Mouse (Mus musculus) adrenal gland, adult 8-10 months (tissue): ENCODE measurements at regions not wholly inside any gene's neighbourhood (a gene's known extent, or its start where the extent isn't known, plus 50 kb on each side); places are given as distances from the start of the nearest gene placed in this dataset.
A peak's percentile ranks its signal among the peaks of the same experiment; 100 is the strongest.

ENCODE experiments used
- DNase-seq: peaks from one replicate; pipeline ENCODE4 v3.0.0; 2022

DNA sequence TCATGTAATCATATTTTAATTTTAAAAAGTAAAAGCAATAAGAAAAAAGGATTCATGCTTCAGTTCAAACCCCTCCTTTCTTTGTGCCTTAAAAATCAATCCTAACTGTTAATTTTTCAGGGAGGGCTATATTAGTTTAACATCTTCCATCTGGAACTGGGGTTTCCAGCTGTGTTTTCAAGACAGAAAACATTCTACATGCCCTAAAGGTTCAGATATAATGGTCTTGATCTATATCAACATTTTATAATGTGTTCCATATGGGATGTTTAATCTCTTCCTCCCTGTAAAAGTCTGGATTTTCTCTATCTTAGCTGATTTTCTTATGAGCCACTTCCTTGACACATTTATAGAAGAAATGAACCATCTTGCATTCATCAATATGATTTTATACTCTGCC is 205.9 kb upstream of the Grm7 start:
- DNase-seq = no peak

DNA sequence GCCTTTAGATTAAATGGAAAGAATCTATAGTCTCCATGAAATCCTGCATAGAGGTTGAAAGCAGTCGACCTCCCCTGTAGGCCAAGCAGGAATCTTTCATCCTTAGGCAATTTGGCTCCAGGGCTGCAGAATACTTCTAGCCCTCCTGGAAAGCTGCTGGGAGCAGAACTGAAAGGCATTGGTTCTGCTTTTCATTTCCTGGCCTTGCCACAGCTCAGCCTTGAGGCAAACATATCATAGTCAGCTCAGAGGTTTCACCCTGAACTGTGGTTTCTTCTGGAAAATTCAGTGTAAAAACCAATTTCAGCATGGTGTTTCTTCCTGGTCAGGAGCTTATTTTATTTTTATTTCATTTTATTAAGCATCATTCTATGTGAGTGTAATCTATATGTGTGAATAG is 182.0 kb upstream of the Grm7 start:
- DNase-seq = no peak

DNA sequence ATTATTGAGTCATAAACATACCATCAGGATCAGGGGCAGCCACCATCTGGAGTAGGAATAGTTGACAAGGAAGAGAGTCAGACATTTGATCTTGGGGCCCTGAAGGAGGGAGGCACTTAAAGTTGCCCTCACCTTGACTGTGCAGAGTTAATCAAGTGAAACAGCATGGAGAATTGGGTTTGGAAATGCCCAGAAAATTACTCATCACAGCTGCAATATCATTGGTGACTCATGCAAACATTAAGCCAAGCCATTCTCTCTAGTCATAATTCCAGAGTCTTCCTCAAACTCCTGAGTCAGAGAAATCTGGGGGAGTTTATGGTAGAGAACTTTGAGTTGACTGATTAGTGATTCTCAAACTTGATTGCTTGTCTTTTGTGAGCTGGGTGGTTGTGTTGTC is 177.7 kb upstream of the Grm7 start:
- peak; percentile 29 for DNase-seq

DNA sequence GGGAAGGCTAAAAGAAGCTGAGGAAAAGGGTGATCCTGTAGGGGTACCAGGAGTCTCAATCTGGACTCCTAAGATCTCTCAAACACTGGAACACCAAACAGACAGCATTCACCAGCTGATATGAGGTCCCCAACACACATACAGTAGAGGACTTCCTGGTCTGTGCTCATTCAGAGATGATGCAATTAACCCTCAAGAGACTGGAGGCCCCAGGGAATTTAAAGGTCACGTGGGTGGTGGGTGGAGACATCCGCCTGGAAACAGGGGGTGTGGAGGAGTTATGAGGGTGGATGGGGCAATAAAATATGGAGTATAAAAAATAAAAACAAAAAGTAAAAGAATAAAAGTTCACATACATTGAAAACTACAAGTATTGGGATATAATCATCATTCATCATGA is 139.5 kb upstream of the Grm7 start:
- no peak for DNase-seq

DNA sequence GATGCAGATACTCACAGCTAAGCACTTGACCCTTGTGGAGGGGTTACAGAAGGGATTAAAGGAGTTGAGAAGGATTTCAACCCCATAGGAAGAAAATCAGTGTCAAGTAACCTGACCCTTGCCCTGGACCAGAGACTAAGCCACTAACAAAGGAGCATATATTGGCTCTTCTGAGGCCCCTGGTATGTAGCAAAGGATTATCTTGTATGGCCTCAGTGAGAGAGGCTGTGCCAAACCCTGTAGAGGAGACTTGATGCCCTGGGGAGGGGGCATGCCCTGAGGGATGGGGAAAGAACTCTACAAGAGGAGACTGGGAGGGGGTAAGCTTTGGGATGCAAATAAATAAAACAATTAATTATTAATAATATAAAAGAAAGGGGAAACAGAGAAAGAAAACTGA is 134.9 kb upstream of the Grm7 start:
- no peak for DNase-seq

DNA sequence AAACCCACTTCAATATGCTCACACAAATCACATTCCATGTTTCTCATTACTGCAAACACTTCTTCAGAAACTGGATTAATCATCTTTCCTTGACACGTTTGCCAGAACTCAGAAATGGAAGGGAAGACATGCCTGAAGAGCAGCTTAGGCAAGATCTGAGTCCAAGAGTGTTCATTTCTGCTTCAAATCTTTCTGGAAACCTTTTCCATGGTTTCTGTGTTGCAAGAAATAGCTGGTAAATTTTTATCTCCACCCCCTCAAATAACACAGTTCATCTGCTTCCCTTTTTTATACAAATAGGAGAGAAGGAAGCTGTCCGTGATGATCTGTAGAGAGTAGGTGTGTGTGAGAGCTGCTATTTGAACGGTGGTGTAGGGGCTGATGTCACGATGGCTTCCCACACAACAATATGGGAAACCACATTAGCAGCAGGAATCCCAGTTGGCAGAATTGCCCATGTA is 106.6 kb upstream of the Grm7 start:
- no peak for DNase-seq

DNA sequence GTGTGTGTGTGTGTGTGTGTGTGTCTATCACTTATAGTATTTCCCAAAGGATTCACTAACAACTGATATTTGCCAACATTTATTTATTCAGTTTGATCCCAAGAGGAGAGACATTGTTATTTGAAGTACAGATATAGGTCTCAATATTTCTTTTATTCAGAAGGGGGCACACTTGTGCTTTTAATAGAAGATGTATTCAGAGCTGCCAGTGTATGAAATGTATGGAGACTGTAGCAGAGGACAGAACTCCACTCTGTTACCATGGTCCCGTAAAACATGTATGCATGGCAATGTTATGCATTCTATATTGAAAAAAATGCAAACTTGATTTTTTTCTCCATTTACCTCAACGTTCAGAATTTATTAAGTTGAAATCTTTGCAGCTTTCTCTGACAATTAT is 99.8 kb upstream of the Grm7 start:
- DNase-seq = no peak

DNA sequence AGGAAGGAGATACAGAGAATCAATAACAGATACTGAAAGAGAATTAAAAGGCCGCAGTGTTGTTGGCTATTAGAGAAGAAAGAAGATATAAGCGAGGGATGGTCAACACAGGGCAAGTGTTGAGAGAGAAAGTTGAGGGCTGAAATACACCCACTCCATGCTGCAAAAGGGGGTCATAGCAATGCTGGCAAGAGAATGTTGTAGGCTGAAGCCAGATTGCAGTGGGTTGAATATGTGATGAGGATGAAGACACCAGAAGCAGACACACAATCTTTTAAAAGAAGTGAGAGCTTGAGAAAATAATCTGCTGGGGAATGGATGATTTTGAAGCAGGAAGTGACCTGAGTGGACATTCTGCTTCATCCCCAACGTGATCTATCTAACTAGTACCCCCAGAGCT is 90.5 kb upstream of the Grm7 start:
- DNase-seq = no peak

DNA sequence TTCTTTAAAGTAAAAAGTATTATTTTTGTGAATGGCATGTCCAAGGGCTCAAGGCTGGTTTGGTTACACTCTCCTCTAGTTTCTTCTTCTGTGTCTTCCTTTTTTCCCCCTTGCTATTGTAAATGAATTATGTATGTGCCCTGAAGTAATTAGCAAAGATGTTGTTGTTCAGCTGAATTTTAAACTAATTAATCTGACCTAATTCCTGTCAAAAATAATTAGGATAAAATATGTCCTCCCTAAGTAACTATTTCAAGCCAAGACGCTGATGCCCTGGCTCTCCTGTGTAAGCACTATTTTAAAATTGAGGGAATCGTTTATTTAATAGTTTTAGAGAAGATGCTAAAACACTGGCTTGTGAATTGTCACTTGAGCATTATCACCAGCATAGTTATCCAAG is 85.7 kb upstream of the Grm7 start:
- DNase-seq = no peak

DNA sequence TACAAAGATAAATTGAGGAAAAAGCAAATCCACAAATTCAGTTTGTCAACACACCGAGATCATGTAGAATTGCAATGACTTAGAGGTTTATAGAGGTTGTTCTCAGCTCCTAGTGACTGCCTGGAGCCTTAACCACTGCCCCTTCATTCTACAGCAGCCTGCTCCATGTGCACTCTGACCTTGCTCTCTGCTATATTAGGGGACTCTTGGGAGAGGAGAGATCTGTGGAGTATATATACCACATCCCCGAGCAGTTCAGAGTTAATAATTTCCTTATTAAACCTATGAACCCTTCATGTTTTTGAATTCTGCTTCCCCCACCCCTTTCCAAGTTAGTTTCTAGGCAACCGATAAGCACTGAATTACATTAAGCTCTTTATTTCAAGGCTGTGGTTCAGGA is 85.0 kb upstream of the Grm7 start:
- no peak for DNase-seq

DNA sequence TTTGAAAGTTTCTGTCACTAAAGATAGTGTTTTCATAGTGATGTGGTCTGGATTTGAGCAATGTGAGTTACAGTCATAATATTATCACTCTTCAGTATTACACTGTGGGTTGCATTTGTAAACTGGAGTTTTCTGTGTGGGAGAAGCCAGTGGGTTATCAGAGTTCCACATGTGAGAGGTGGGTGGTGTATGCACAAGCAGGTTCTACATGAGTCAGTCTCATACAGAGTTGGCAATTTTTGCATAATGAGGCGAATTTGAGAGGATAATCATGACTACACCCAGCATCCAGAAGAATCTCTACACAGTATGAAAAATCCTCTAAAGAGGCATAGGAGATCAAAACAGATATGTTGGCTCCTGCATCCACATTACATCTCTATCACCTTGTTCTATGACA is 68.2 kb upstream of the Grm7 start:
- no peak for DNase-seq
